Mouse (Mus musculus) heart, adult 2 months (tissue): ENCODE measurements around the gene Phldb1.

ENCODE experiments used
- CTCF ChIP-seq: fragments of 200-600 bp; IDR thresholded peaks from 2 replicates; pipeline ENCODE4 v1.8.1; 2022; ENCODE audit warnings: antibody characterized with exemption, mild to moderate bottlenecking, moderate library complexity
- POLR2A ChIP-seq: fragments of 200-500 bp; IDR thresholded peaks from 2 replicates; pipeline ENCODE4 v1.6.1; 2011; ENCODE audit warnings: mild to moderate bottlenecking, low read depth, low read length, control low read depth; ENCODE audit not compliant: insufficient read depth

DNA sequence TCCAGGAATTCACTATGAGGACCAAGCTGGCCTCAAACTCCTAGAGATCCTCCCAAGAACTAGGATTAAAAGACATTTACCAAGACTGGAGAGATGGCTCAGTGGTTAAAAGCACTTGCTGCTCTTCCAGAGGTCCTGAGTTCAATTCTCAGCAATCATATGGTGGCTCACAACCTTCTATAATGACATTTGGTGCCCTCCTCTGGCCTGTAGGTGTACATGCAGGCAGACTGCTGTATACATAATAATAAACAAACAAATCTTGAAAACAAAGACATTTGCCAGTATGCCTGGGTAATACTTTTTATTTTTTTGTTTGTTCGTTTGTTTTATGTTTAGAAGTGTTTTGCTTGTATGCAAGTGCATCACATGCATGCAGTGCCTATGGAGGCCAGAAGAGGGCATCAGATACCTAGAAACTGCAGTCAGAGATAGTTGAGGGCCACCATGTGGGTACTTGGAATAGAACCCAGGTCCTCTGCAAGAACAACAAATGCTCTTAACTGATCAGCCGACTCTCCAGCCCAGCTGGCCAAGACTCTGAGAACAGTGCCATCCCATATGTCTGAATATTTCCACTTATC is 56.6 kb downstream of the Phldb1 start:
- TF ChIP-seq CTCF (peak; percentile 63), POLR2A (no peak)
